Mouse (Mus musculus) lung, adult 2 months (tissue): ENCODE data around the gene Cyp2c69.

Experiments used
- CTCF ChIP-seq: fragments of 200-500 bp; IDR thresholded peaks from 2 replicates; pipeline ENCODE4 v1.5.1; 2011; ENCODE audit warnings: mild to moderate bottlenecking, low read length, control low read depth; ENCODE audit not compliant: insufficient read depth
- POLR2A ChIP-seq: fragments of 200-500 bp; IDR thresholded peaks from 2 replicates; pipeline ENCODE4 v1.6.1; 2011; ENCODE audit warnings: low read depth, mild to moderate bottlenecking, control low read depth, low read length, borderline replicate concordance; ENCODE audit errors: extremely low read depth

DNA sequence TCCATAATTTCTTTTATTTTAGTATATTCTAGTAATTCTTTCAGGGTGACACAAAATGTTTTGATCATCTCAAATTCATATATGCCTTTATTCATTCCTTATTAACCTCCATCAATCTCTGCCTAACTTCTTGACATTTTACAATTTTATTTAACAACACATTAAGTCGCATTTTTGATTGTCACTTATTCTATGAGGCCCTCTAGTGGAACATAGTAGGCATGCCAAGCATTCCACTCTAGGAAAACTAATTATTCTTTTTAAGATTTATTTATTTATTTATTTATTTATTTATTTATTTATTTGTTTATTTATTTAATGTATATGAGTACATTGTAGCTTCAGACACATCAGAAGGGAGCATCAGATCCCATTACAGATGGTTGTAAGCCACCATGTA is 43.4 kb upstream of the Cyp2c69 start:
- TF ChIP-seq POLR2A = no peak
- no peak for TF ChIP-seq CTCF
